ENCODE assay signal across 8 mouse cellular contexts in genomic region chr9:57076701-57077660, GRCm38 (mm10). TPM values are rescaled to one million over a fixed set of nuclear protein-coding genes. Genes with fewer than 3 reads are reported as not detected.
A peak's percentile ranks its signal among the peaks of the same experiment; 100 is the strongest.
DNase-seq lines count a peak whose midpoint lies in the region; ATAC-seq and TF ChIP-seq lines count a peak whose summit lies in the region.

No protein-coding gene starts in this region.

- under 1% methylated on average over 56 of the region's 72 CpGs for WGBS in intestine, postnatal 0 days
- WGBS in midbrain, embryonic 10.5 days: 1% methylated on average over 69 of the region's 72 CpGs

- no peaks in the 10 kb centered on the region for H3K27me3 ChIP-seq in intestine, postnatal 0 days (replicated peaks; ENCODE audit: control insufficient read depth, insufficient read depth, low read length)
- H3K27me3 ChIP-seq in midbrain, embryonic 10.5 days (ENCODE audit: low read depth, poor library complexity, severe bottlenecking): no peaks in the 10 kb centered on the region

- H3K9me3 ChIP-seq in intestine, postnatal 0 days (ENCODE audit: control insufficient read depth): no peaks in the 10 kb centered on the region
- no peaks in the 10 kb centered on the region for H3K9me3 ChIP-seq in midbrain, embryonic 10.5 days (replicated peaks)

- H3K4me1 ChIP-seq in intestine, postnatal 0 days (replicated peaks; ENCODE audit: control insufficient read depth, insufficient read depth, low read length): 0 out of 2 replicates have a peak, but pooled peaks cover 7% of the 10 kb centered on the region
- peaks cover 28% of the 10 kb centered on the region for H3K4me1 ChIP-seq in midbrain, embryonic 10.5 days

- peak overlapping the region; percentile 93 for H3K4me3 ChIP-seq in intestine, postnatal 0 days (ENCODE audit: low read depth, low read length)
- H3K4me3 ChIP-seq in midbrain, embryonic 10.5 days: peak overlapping the region; percentile 95

- TF ChIP-seq CTCF in intestine, postnatal 0 days (IDR thresholded peaks at IDR 0.05; ENCODE audit: low read depth): peak; percentile 16; the same call in 1 of the 2 replicates

- peak; percentile 88 for DNase-seq in adrenal gland, adult 8-10 months
- peak; percentile 79 for DNase-seq in embryo, embryonic 11.5 days (ENCODE audit: low read depth, low spot score)
- DNase-seq in gastrocnemius, postnatal 36 days: peak; percentile 83 to 87
- DNase-seq in left cerebral cortex, postnatal 36 days (ENCODE audit: low spot score in 2 of 2): peak; percentile 88 to 92
- peak; percentile 89 for DNase-seq in midbrain, embryonic 10.5 days (ENCODE audit: low spot score)
- DNase-seq in right cerebral cortex, postnatal 36 days (ENCODE audit: low spot score in 2 of 2): peak; percentile 79 to 85
- DNase-seq in urinary bladder, postnatal 4 days (ENCODE audit: low spot score in 2 of 2): peak; percentile 86 to 91

- peak; percentile 29 for ATAC-seq in intestine, postnatal 0 days

- H3K27ac ChIP-seq in intestine, postnatal 0 days (ENCODE audit: low read depth, low read length): peak overlapping the region; percentile 91
- H3K27ac ChIP-seq in midbrain, embryonic 10.5 days (replicated peaks): peak overlapping the region; percentile 95

- peak overlapping the region; percentile 90 for H3K4me2 ChIP-seq in intestine, postnatal 0 days (replicated peaks; ENCODE audit: low read depth)

- peak overlapping the region; percentile 62 for H3K9ac ChIP-seq in intestine, postnatal 0 days (ENCODE audit: low read depth, low read length)

- intact Hi-C loops in gastrocnemius, postnatal 36 days (cut with DNase I): loop anchor here (2.0 kb wide), 1 partner anchor 54 kb away; the partner anchor contains the start of gene Man2c1
- intact Hi-C loops in left cerebral cortex, postnatal 36 days (cut with DNase I): loop anchor here (5.0 kb wide), 1 partner anchor 445 kb away; the partner anchor contains the start of gene Cox5a

- no peaks in the 10 kb centered on the region; the same call in 1 of the 2 replicates for H3K36me3 ChIP-seq in intestine, postnatal 0 days (ENCODE audit: control insufficient read depth, insufficient read depth)
- peaks cover 19% of the 10 kb centered on the region; the same call in 1 of the 2 replicates for H3K36me3 ChIP-seq in midbrain, embryonic 10.5 days

RNA-seq across cellular contexts. Expression of gene Sin3a, which starts 5.1 kb away (rescaled TPM):
- total RNA-seq in adrenal gland, adult 8-10 months (2022): 10 to 100 TPM; 43.5 to 69.7 (median 66.9) TPM
- 10 to 100 TPM; 14.3 to 21.3 TPM for total RNA-seq in gastrocnemius, postnatal 36 days (2021)
- polyA plus RNA-seq in intestine, postnatal 0 days (2015; fragmentation: Nextera tagmentation; extraction: Ambion mirVana): 11.7 and 14.1 TPM in 2 replicates
- total RNA-seq in left cerebral cortex, postnatal 36 days (2021): 10 to 100 TPM; 35.9 to 39.0 TPM
- 51.6 and 56.7 TPM in 2 replicates for polyA plus RNA-seq in midbrain, embryonic 10.5 days (2016; fragmentation: Nextera tagmentation; extraction: Ambion mirVana)

RNA-seq across cellular contexts. Expression of gene Man2c1, which starts 53.5 kb away (rescaled TPM):
- total RNA-seq in adrenal gland, adult 8-10 months (2022): 100 to 1,000 TPM; 138 to 208 (median 173) TPM
- total RNA-seq in gastrocnemius, postnatal 36 days (2021): 10 to 100 TPM; 24.9 to 38.3 TPM
- 24.3 and 24.6 TPM in 2 replicates for polyA plus RNA-seq in intestine, postnatal 0 days (2015; fragmentation: Nextera tagmentation; extraction: Ambion mirVana)
- total RNA-seq in left cerebral cortex, postnatal 36 days (2021): 100 to 1,000 TPM; 107 to 172 TPM
- 61.1 and 69.7 TPM in 2 replicates for polyA plus RNA-seq in midbrain, embryonic 10.5 days (2016; fragmentation: Nextera tagmentation; extraction: Ambion mirVana)

Comparison
In these comparisons a context has a peak if more than half of its experiments do, and no peak if none do; other contexts are left out.
1. Peak in every context shown above with its lines: DNase-seq, ATAC-seq, H3K4me3 ChIP-seq and H3K27ac ChIP-seq.